Mouse (Mus musculus): ENCODE measurements around the gene Blm. TPM values are rescaled to one million over a fixed set of nuclear protein-coding genes. Genes with fewer than 3 reads are reported as not detected.

Blm gene
- polyA plus RNA-seq (2017; shearing (Covaris generic)), result 1 to 10 TPM; 7.6 to 8.5 TPM

DNA sequence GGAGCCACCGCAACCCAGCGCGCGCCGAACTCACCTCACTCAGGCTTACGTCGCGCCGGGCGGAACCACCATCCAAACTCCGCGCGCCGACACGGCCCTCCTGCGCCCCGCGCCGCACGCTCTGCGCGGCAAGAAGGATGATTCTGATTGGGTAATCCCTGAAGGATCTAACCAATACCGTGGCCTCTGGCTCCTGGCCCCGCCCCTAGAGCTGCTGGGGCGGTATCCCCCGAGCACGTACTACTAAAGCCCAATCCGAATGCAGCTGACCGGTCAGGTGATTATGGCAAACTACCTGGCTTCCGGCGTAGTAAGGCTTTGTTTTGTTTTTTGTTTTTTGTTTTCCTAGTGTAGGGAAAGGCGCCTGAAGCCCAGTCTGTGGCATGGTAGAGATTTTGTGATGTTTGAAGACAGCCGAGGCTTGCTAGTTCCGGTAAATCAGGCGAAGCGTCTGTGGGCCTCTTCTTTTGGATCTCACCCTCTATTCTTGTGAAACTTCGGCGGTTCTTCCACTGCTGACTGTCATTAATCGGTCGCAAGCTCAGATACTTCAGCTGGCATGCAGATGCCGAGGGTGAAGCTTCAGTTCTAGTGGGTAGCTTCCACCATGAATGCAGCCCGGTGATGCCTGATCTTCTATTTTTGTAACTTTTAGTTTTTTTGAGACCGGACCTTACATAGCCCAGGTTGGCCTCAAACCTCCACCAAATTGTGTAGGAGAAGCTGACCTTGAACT lies at the start of gene Blm:
Blm (minus strand) TSS at position 111 of the 736 bp plus-strand sequence.
- peak; percentile 97 for ATAC-seq

DNA sequence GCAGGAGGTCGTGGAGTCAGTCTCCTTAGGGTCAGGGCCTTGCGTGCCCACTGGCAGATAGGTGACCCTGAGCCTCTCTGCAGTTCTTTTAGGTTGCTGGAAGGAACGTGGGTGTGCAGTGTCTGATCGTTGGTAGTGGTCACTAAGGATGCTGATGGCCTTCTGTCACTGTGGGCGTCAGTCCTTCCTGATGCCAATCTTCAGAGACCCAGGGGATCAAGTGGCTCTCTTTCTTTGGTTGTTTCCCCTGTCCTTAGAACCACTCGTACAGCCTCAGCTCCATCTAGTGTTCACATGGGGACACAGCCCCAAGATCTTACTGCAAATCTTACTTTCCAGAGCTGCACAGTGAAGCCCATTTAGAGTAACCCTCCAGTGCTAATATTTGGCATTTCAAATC lies 49.1 kb upstream of the Blm start:
- ATAC-seq, result peak; percentile 28

DNA sequence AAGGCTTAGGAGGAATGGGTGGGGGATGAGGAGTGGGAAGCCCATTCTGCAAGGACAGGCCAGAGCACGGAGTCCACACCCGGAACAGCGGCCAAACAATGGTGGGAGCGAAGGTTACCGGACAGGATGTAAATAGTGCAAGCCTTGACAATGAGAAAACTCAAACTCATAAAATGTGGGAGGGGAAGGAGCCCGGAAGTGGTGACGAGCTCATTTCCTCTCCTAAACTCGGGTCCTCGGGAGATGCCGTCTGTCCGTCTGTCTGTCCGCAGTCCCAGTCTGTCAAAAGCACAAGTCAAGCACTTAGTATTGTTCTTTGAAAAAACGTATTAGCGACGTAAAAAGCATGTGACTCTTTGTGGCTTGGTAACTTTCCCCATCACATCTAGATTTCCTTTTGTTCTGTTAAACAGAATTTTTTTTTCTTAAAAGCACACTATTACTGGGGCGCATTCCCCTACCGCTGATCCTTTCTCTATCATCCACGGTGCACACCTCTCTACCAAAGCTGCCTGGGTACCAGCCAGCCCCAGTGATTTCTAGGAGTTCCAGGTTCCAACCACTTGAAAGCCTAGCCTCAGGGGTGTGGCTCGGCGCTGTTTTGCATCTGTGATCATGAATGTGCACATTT lies 48.0 kb upstream of the Blm start:
- peak; percentile 77 for ATAC-seq

DNA sequence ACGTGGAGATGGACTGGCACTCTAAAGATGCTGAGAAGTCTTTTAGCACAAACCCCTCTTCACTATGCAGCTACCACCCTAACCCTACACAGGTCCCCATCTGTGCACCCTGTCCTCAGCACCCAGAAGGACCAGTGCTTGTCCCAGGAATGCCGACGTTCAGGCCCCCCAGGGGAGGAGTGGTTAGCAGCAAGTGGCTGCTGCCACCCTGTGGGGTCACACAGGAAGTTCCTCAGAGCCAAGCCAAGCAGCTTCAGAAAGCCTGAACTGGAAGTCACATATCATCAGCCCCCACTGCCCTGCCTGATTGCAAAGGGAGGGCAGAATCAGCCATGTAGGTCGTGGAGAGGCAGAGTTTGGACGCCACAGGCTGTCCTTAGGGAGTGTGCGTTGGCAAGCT lies 45.4 kb upstream of the Blm start:
- ATAC-seq, result no peak

DNA sequence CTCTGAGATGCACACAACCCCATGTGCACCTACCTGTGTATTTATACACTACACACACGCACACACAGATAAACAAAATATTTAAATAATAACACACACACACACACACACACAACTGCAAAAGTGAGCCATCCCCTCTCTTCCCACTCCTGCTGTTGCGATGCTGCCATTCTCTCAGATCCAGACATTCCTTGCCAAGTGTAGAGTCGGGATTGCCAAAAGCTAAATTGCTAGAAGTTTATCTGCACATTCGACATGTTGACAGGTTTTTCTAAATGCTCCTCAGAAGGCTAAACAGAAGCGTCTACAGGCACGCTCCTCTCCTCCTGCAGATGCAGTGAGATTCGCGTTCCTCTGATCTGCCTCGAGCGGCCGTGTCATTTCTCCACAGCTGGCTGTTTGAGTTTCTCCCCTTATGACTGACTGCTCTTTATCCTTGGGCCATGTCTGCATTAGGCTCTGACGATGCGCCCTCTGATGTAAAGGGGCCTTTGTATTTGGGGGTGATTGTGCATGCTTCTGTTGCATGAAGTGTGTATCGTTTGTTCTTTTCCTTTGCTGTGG lies 42.6 kb upstream of the Blm start:
- no peak for ATAC-seq

DNA sequence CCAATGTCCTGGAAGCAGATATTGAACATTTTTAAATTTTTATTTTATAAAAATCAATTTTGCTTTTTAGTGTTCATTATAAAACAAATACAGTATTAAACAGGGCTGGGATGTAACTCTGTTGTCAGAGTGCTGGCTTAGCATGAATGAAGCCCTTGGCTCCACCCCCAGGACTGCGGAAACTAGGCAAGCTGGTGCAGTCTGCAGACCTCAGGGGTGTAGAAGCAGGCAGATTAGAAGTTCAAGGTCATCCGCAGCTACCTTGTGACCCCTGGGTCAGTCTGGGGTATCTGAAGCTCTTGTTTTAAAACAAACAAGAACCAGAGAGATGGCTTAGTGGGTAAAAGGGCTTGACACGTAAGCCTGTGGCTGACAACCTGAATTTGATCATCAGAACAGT lies 41.7 kb upstream of the Blm start:
- ATAC-seq, result no peak

DNA sequence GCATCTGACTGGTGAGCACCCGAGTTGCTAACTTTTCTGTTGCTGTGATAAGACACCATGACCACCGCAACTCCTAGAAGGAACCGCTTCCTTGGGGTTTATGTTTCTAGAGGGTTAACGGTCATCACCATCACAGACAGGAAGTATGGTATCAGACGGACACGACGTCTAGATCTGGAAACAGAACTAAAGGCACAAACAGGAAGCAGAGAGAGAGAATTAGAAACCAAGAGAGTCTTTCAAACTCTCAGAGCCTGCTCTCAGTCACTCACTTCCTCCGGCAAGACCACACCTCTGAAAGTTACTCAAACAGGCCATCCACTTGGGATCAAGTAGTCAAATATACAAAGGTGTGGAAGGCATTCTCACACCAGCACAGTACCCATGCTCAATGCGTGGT lies 40.8 kb upstream of the Blm start:
- peak; percentile 92 for ATAC-seq

DNA sequence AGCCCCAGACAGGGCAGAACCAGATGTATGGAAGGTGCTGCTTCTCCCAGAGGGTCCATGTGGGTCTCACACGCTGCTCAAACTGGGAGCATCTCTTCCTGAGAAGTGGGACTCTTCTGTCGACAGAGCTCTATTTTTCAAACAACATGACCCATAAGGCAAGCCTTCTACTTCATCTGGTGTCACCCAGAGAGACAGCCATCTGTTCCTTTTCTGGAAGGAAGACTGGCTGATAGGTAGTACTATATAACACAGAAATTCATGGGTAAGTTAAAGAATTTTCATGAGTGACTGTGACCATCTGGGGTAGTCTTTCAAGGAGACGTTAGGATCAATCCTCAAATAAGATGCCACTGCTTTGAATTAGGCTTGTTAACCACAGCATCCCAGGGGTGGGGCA lies 38.2 kb upstream of the Blm start:
- ATAC-seq, result no peak

DNA sequence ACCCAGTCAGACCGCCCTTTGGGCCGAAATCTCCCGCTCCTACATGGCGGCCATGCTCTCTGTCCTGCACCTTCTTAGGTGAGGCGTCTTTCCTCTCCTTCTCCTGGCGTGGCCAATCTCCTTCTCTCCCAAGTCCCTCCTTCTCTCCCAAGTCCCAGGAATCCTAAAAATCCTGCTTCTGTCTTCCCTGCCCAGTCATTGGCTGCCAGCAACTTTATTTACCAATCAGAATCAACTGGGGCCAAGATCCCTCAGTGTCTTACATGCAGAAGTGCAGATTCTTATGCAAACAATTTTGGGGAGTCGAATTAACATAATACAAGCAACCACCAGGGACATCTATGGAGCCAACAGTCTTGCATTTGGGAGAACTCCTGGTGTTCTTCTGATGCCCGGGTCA lies 33.1 kb upstream of the Blm start:
- no peak for ATAC-seq

DNA sequence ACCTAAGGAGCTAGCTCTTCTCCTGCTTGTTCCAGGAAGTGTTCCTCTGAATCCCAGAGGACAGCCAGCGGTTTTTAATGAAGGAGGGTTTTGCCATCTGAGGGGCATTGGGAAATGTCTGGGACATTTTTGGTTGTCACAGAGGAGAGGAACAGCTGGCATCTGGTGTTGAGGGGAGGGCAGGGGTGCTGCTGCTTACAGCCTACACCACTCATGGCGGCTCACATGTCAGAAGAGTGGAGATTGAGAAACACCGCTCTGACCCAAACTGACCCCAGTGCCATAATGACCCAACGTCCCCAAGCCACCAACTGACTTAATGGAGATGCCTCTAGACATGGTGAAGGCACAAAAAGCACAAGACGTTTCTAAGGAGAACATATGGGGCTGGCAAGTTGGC lies 27.0 kb upstream of the Blm start:
- no peak for ATAC-seq

DNA sequence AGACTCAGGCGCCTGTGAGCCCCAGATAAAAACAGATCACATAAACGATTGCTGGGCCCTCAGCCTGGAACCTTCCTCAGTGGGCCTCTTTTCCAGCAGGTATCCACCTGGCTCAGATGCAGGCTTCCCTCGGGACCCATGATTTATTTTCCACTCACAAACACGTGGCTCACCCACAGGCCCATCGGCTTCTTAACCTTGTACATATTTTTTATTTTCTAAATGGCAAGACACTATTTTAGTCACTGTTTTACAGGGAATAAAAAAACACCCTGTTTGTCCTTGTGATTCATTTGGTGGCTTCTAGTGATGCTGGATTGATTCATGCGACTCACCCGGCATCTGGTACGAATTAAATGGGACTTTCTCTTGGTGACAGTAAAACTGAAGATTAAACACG lies 26.4 kb upstream of the Blm start:
- ATAC-seq, result no peak

DNA sequence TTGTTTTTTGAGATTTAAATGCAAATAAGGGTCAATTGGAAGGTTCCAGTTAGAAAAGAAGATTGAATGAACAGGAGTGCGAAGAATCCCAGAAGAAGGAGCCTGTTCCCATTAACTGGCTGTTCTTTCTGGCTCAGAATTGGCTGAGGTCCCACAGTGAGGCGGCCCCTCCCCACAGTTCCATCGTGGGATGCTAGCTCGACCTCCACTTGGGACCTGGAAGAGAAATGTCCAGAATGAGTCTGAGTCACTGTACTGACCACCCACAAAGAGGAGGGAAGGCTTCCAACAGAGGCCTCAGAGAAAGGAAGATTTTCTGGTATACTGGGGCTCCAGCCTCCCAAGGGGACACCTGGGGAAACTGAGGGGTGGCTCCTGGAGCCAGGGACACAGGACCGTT lies 23.7 kb upstream of the Blm start:
- ATAC-seq, result no peak

DNA sequence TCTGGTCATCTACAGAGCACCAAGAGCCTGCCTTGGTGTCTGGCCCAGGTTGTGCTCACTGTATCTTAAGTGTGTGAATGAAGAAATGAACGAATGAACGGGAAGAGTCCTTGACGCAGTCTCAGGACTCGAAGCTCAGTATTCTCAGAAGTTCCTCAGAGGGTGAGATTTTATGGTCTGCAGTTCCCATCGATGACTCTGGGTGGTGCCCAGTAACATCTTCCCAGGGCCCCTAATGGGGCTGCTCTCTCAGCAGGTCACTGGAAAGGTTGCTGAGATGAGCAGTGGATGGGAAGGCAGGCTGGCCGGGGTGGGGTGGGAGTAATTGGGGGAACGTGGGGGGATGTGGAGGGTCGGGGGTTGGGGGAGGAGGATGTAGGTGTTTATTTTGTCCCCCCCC lies 23.2 kb upstream of the Blm start:
- ATAC-seq, result no peak

DNA sequence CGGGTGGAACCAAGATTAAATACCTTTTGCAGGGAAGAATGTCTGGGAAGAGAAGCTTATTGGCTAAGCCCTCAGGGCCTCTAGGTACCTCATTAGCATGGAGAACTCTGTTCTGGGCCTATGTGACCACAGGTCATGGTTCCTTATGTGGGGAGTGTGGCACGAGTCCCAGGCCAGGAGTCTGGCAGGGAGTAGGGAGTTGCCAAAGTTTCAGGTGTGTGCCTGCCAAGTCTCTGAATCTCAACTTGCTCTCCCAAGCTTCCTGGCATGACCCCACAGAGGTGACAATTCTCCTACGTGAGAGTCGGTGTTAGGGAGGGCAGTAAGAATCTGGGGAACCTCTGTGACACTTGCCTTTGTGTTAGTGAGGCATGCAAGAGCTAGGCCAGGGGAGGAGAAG lies 22.2 kb upstream of the Blm start:
- ATAC-seq, result no peak

DNA sequence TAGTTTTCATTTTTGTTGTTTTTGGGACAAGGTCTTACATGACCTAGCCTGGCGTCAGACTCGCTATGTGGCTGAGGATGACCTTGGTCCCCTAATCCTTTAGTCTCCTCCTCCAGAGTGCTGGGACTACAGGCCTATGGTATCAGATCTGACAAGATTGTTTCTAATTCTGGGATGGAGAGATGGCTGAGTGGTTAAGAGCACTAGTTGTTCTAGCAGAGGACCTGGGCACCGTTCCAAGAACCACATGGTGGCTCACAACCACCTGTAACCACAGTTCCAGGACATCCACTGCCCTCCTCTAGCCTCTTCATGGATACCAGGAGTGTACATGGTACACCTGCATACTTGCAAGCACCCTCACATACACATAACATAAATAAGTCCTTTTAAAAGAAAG lies 21.2 kb upstream of the Blm start:
- no peak for ATAC-seq

DNA sequence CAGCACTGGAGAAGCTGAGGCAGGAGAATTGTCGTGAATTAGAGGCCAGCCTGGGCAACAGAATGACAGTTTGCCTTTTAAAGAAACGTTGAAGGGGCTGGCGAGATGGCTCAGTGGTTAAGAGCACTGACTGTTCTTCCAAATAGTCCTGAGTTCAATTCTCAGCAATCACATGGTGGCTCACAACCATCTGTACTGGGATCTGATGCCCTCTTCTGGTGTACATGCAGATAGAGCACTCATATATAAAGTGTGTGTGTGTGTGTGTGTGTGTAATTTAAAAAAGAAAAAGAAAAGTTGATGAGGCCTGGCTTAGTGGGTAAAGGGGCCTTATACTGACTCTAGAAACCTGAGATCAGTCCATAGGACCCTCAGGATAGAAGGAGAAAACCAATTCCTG lies 20.2 kb upstream of the Blm start:
- ATAC-seq, result no peak

DNA sequence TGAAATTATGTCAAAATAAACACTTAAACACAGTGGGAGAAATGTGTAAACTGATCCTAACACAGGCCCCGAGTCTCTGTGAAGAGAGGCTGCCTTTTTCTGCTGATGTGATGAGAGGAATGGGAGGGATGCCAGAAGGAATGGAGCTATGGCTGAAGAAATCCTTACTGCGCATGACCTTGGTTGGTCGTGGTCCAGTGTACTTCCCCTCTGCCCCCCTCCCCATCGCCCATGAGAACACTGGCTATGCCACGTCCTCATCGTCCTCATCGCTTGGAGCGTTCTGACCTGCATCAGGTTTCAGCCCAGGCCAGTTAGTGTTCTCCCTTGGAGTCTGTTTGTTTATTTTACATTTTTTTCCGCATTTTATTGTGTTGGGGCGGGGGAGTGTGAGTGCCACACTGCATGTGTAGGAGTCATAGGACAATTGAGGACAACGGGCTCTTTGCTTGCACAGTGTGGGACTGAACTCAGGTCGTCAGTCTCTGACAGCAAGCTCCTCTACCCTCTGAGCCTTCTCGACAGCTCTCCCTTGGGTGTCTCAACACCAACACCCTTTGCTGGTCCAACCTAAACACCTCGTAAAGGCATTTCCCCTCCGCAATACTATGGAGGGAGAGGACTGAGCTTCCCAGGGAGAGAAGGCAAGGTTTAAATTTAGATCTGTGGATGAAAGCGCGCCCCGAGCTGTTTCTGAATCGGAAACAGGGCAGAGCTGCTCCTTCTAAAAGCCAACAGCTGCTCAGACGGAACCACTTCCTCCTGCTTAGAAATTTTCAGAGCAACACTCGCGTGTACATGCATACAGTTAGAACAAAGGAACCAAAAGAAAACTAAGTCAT lies 19.5 kb upstream of the Blm start:
- peak; percentile 92 for ATAC-seq

DNA sequence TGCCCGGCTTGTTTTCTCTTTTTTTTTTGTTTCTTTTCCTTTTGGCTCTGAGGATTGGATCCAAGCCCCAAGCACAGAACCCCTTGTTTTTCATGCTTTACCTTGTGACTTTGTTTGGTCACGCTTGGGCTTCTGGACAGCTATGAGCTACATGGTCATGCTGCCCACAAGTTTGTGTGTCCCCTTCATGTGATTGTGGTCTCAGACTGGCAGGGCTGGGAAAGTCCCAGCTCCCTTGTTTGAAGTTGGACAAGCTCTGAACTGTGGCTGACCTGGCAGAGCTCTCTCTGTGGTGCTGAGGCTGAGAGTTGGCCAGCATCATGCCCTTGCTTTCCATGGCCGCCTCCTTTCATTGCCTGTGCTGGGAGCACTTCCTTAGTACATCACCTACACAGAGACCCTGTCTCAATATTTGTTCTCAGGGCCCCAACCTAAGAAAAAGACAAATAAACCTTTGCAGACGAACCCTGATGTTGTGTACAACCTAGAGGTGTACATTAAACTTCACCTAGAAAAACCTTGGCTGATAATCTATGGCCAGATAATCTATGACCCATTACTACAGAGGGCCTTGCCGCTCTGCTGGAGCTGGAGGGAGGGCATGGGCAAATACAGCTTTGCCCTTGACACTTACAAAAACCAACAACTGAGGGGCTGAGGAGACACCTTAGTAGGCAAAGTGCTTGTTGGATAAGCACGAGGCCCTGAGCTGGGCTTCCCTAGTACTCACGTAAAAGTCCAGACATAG lies 13.8 kb upstream of the Blm start:
- no peak for ATAC-seq

DNA sequence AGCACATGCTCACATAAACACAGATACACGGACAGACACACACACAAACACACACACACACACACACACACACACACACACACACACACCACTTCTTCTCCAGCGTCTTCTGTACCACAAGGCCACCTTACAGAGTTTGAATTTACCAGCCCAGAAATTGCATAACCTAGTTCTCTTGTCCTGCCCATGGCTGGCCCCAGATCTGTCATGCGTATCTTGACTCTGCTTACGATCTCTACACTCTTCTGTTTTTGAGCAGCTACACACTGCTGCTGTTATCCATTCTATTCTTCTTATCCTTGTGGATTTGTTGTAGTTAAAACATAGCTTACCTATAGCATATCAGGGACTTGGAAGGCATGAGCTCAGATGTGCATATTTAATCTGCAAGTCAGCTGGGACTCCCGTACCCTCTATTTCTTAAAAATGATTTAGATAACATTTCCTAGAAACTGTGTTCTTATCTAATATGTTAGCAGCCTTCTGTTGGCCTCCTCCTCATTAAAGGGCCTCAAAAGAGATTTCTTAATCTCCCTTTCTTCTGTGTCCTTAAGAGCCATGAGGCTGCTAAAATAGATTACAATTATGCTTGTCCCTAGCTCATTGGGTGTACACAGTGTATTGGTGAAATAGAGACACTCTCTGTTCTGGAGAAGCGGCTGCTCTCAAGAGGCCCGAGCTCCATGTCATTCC lies 7.4 kb upstream of the Blm start:
- no peak for ATAC-seq

DNA sequence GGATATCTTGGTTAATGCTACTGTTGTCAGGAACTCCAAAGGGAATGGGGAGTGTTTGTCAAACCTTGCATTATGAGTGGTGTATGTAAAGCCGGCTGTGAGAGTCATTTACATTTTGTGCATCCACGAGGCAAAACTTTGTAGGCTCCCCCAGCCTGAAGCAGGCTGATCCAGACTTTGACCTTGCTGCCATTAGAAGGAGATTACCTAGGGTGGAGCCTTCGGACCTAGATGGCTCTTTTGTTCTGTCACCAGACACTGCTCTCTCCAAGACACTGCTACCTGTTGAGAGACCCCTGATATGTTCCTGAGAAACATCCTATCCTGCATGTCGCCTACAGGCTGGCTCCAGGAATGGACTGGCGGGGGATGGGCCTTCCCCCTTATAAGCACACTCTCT lies 4.7 kb upstream of the Blm start:
- ATAC-seq, result no peak

DNA sequence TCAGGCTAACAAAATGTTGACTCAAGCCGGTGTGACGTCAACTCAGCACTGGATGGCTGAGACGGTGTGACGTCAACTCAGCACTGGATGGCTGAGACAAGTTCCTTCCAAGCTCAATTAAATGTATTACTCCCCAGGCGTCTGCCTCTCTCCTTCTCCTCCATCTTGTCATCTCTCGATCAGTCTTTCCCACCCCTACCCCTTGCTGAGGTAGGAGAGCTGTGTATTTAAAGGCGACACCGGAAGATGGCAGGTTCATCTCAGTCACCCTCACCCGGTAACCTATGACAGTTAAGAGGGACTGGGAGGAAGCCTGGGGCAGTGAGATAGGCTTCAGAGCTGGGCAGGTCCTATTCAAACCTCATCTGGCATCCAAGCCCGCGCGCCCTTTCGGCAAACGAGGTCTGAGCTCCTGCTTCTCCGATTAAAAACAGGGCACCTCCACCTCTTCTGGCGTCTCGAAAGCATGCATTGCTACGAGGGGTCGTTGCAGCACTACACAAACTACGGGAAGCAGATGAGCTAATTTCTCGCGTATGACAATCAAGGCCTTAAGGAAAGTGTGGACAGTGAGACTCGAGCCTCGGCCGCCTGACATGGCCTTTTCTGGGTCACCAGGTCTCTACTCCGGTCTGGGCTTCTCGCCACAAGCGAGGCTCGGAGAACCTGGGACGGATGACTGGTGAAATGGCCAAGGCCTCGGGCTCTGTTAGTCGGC lies 469 bp downstream of the Blm start:
- ATAC-seq, result peak; percentile 34
